Mouse (Mus musculus) yolk sac, embryonic 10.5 days (tissue): ENCODE measurements around the gene Olfr790.

ENCODE experiments used
- DNase-seq: peaks from one replicate; pipeline ENCODE4 v3.0.0-alpha.2; 2017; ENCODE audit warnings: low spot score

Gene Olfr790

DNA sequence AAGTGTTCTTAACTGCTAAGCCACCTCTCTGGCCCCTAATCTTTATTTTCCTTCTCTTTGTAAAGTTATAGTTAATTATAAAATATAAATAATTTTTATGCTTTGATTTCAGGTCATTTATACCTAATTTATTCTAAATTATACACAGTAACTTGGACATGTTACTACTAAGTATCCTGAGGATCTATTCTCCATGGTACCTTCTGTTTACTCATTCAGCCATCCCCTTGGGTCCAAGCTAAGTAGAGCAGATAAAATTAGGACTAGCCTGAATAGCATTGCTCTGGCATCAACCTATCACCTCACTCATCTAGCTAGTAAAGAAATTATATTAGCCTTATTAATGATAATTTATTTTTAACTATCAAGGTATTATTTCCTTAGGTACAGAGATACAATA is at the start of gene Olfr790:
Olfr790 (plus strand) TSS at position 301 of the 400 bp plus-strand sequence.
- no peak for DNase-seq

DNA sequence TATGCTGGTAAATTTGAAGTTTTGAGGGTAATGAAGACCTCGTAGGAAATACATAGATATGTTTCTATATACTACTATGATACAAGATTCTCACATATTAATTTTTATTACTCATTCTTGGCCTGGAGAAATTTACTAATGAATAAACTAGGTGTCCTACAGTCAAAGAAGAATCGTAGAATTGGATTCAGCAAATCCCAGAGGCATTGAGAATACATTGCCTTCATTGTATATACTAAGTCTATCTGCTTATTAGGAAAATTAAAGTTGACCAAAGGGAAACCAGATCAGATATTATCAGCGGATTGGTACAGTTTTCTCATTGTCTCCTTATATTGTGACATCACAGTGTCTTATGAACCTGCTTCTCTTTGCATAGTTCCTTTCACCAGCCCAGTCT is 36.7 kb upstream of the Olfr790 start, which contains the start of gene Olfr787:
Olfr787 (plus strand) TSS at position 301 of the 400 bp plus-strand sequence.
- no peak for DNase-seq

DNA sequence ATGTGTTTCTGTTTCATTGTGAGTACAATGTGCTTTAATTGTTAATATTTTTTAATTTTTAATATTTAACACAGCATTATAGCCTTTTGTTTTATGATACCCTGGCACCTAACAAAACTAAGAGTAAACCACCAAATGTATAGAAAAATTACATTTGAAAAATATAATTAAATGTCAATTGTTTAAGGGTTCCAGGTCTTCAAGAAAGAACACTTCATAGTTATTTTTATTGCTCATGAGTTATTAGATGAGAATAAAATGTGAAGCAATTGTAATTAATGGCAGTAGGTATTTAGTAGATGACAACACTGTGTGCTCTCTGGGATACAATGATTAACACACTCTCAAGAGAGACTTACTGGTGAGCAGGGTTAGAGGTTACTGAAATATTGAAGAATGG is 27.6 kb upstream of the Olfr790 start, which contains the start of gene Olfr788:
Olfr788 (plus strand) TSS at position 301 of the 400 bp plus-strand sequence.
- DNase-seq: no peak

DNA sequence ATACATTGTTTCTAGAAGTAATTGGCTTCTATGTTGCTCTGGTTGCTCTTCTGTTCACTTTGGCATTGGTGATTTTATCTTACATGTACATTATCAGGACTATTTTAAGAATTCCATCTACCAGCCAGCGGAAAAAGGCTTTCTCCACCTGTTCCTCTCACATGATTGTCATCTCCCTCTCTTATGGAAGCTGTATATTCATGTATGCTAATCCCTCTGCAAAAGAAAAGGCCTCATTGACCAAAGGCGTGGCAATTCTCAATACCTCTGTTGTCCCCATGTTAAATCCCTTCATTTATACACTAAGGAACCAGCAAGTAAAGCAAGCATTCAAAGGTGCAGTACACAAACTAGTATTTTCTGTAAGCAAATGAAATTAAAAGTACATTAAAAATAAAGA is 25.0 kb upstream of the Olfr790 start:
- DNase-seq: no peak

DNA sequence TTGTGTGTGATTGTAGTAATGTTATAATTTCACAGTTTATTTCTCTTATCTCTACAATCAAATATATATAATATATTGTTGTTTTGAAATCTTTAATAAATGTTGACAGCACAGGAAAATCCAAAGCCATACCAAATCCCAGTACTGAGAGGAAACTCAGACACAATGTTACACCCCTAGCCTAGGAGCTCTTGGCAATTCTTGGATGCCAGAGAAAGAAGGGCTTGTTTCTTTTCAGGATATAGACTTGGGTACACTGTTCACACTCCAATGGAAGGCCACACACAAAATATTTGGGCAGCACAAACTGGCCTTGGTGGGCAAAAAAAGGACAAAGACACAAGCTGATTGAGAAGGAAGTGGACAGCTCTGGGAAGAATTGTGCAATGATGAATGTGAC is 24.6 kb upstream of the Olfr790 start:
- DNase-seq: no peak

DNA sequence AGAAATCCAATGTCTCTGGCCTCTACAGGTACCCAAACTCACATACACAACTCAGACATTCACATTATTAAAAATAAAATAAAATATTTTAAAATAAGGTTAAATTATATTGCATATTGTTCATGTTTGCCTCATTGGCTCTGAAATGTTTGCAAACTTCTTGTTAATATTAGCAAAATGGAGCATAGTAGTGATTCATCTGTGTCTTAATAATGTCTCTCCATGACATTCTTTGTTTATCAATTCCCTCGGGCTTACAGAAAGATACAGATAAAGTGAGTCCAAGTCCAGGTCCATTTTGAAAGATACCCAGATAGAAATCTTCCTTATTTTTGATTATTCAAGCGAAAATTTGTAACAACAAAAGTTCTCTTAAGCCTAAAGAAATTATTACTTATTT is 13.8 kb upstream of the Olfr790 start, which contains the start of gene Olfr789:
Olfr789 (plus strand) TSS at position 301 of the 400 bp plus-strand sequence.
- DNase-seq: no peak

DNA sequence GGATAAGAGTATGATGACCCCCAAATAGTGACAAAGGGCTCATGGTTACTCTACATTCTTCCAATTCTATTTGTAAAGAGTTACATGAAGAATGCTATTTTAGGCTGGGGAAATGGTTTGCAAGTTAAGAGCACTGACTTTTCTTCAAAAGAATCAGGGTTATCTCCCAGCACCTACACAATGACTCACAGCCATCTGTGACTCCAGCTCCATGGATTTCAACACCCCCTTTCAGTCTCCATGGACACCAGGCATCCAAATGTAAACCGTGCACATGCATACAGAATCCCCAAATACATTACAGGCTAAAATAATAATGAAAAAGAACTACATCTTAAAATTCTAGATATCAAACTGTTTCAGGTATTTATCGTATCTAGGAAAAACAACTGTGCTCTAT is 8.2 kb upstream of the Olfr790 start:
- DNase-seq: no peak

DNA sequence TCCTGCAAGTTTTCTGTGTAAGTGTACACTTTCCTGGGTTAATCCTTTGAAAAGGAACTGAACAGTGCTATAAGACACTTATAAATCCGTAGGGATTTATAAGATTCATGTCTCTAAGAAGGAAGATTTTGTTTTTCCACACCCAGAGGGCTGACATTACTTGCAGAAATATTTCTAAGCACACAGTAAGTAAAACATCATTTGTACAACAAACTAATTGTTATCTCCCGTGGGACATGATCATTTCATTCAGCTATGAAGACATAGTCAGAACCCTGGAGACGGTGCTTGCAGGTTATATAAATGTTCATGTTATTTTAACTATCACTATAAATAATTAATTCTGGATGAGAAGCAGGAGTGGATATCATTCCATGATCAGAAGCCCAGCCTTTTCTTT is 23.2 kb downstream of the Olfr790 start, which contains the start of gene Olfr791:
Olfr791 (plus strand) TSS at position 301 of the 400 bp plus-strand sequence.
- no peak for DNase-seq

DNA sequence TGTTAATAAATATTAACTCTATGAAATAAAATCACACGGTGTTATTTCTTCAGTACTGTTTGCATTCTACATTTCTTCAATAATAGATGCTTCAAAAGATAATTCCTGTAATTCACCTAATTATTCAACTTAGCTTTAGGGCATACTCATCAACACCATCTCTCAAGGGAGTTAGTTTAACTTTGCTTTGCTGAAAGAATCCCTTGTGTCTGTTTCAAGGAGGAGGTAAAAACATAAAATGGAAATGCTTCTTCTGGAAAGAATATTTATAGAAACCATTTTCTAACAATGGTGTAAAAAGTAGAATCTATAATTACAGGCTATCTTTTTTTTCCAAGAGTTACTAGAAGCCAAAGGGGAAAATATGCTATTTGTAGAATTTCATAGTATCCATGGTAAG is 40.6 kb downstream of the Olfr790 start, which contains the start of gene Olfr792:
Olfr792 (plus strand) TSS at position 301 of the 400 bp plus-strand sequence.
- no peak for DNase-seq

DNA sequence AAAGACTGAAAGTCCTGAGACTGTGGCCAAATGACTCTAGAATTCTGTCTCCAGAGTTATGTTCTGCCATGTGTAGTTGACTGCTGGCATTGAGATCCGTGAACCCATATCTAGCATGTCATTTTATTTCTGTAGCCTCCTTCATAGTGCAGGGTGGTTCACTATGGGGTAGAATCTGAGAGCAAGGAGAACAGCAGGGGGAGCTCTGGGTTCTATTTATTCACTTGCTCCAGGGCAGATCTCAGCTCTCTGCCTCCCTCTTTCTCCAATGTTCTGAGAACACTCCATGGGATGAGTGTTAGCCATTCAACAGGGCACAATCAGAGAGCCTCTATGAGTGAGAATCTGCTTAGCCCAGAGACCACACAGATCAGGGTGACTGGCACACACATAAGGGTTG is 51.1 kb downstream of the Olfr790 start:
- no peak for DNase-seq
